Mouse (Mus musculus) forebrain, embryonic 13.5 days (tissue): ENCODE measurements around the gene 9130213A22Rik. TPM values are rescaled to one million over a fixed set of nuclear protein-coding genes. Genes with fewer than 3 reads are reported as not detected.
"Not testable (repeated sequence)": the region's sequence is repeated elsewhere in the genome, so short reads cannot be mapped to it uniquely, and the experiment has no call there.

ENCODE experiments used
- ATAC-seq: fragments of 200-750 bp; cut with Nextera tagmentation; 2 replicates; pipeline ENCODE4 v1.8.0; 2017
- H3K27ac ChIP-seq: fragments of 300-500 bp; sonication (generic); 2 replicates; pipeline ENCODE4 v1.5.1; 2015; ENCODE audit warnings: inconsistent platforms, mild to moderate bottlenecking, moderate library complexity
- H3K27me3 ChIP-seq: fragments of 300-500 bp; sonication (generic); 2 replicates; pipeline ENCODE4 v1.6.1; 2015; ENCODE audit warnings: mild to moderate bottlenecking, inconsistent platforms
- H3K36me3 ChIP-seq: fragments of 300-500 bp; sonication (generic); 2 replicates; pipeline ENCODE4 v1.6.1; 2015; ENCODE audit warnings: mild to moderate bottlenecking, inconsistent platforms; ENCODE audit not compliant: poor library complexity, severe bottlenecking
- H3K4me1 ChIP-seq: fragments of 300-500 bp; sonication (generic); 2 replicates; pipeline ENCODE4 v1.6.1; 2015; ENCODE audit warnings: inconsistent platforms
- H3K4me2 ChIP-seq: fragments of 300-500 bp; sonication (generic); 2 replicates; pipeline ENCODE4 v1.6.1; 2015; ENCODE audit warnings: inconsistent platforms, mild to moderate bottlenecking, moderate library complexity
- H3K4me3 ChIP-seq: fragments of 300-500 bp; sonication (generic); 2 replicates; pipeline ENCODE4 v1.5.1; 2015; ENCODE audit warnings: mild to moderate bottlenecking, inconsistent platforms
- H3K9ac ChIP-seq: fragments of 300-500 bp; sonication (generic); 2 replicates; pipeline ENCODE4 v1.6.1; 2015; ENCODE audit warnings: mild to moderate bottlenecking, inconsistent platforms
- H3K9me3 ChIP-seq: fragments of 300-500 bp; sonication (generic); replicated peaks from 2 replicates; pipeline ENCODE4 v1.6.1; 2016; ENCODE audit warnings: inconsistent platforms
- WGBS: fragments of 180-500 bp; shearing (Covaris S2); methylation state at CpG from one replicate; pipeline ENCODE4 v1.1.7; 2015; 5-methylcytosine and 5-hydroxymethylcytosine counted together
- polyA plus RNA-seq: library from polyadenylated mRNA; unstranded; fragments of >200 nt; fragmentation: Nextera tagmentation; extraction: Ambion mirVana; gene quantifications from 2 replicates; pipeline ENCODE4 v1.2.1, GENCODE M21; 2015

Gene 9130213A22Rik
- polyA plus RNA-seq, 1 experiment from 2014 or later = 0.34 TPM

GRCm38 (mm10) chr11:69095511-69096231, 26.7 kb downstream of the 9130213A22Rik start:
- Histone ChIP-seq H3K4me2 (peak overlapping the region; percentile 93), H3K9ac (peak overlapping the region; percentile 53), H3K36me3 (peaks cover 18% of the 10 kb centered on the region; the same call in 1 of the 2 replicates), H3K9me3 (no peaks in the 10 kb centered on the region), H3K27ac (peak overlapping the region; percentile 54; the same call in 1 of the 2 replicates), H3K27me3 (no peaks in the 10 kb centered on the region), H3K4me1 (peaks cover 64% of the 10 kb centered on the region), H3K4me3 (peak overlapping the region; percentile 43)
- 2% methylated on average over 27 of the region's 27 CpGs for WGBS
- ATAC-seq = no peak

GRCm38 (mm10) chr11:69094697-69095429, 27.5 kb downstream of the 9130213A22Rik start, which contains the start of gene Per1:
Gene Per1, plus strand, starts transcription at chr11:69095217.
- no peaks in the 10 kb centered on the region for H3K9me3 ChIP-seq
- under 1% methylated on average over 37 of the region's 37 CpGs for WGBS
- H3K36me3 ChIP-seq = peaks cover 22% of the 10 kb centered on the region
- H3K4me1 ChIP-seq = peaks cover 64% of the 10 kb centered on the region
- peak within 1 kb of the TSS; percentile 75 for H3K27ac ChIP-seq
- peak within 1 kb of the TSS; percentile 93 for H3K4me2 ChIP-seq
- peak; percentile 95 for ATAC-seq
- peak within 1 kb of the TSS; percentile 43 for H3K4me3 ChIP-seq
- peak within 1 kb of the TSS; percentile 53 for H3K9ac ChIP-seq
- no peaks in the 10 kb centered on the region for H3K27me3 ChIP-seq

GRCm38 (mm10) chr11:69093856-69094255, 28.5 kb downstream of the 9130213A22Rik start:
- H3K27ac ChIP-seq, H3K4me2 ChIP-seq, H3K9me3 ChIP-seq, ATAC-seq, H3K4me3 ChIP-seq, H3K27me3 ChIP-seq, H3K9ac ChIP-seq: not testable (repeated sequence)
- WGBS = 88% methylated on average over 7 of the region's 7 CpGs
- peaks cover 26% of the 10 kb centered on the region for H3K36me3 ChIP-seq
- peaks cover 65% of the 10 kb centered on the region for H3K4me1 ChIP-seq

GRCm38 (mm10) chr11:69092871-69093270, 29.5 kb downstream of the 9130213A22Rik start:
- ATAC-seq = no peak
- Histone ChIP-seq H3K27me3 (no peaks in the 10 kb centered on the region), H3K4me2 (no peak overlapping the region), H3K9me3 (no peaks in the 10 kb centered on the region), H3K36me3 (peaks cover 26% of the 10 kb centered on the region), H3K9ac (no peak overlapping the region), H3K4me1 (peaks cover 58% of the 10 kb centered on the region), H3K27ac (no peak overlapping the region), H3K4me3 (no peak overlapping the region)
- WGBS = 91% methylated on average over 4 of the region's 4 CpGs

- Histone ChIP-seq H3K9ac (no peak overlapping the region), H3K27me3 (no peaks in the 10 kb centered on the region), H3K4me2 (no peak overlapping the region), H3K27ac (no peak overlapping the region), H3K4me1 (peaks cover 54% of the 10 kb centered on the region), H3K36me3 (peaks cover 26% of the 10 kb centered on the region), H3K9me3 (no peaks in the 10 kb centered on the region), H3K4me3 (no peak overlapping the region)
- no peak for ATAC-seq
- WGBS = 2% methylated on average over 3 of the region's 3 CpGs
Observed at GRCm38 (mm10) chr11:69092386-69092751, 30.0 kb downstream of the 9130213A22Rik start.

- no peak overlapping the region for H3K27ac ChIP-seq
- peaks cover 50% of the 10 kb centered on the region for H3K4me1 ChIP-seq
- peaks cover 26% of the 10 kb centered on the region for H3K36me3 ChIP-seq
- H3K9me3 ChIP-seq = no peaks in the 10 kb centered on the region
- H3K4me3 ChIP-seq = no peak overlapping the region
- H3K27me3 ChIP-seq = no peaks in the 10 kb centered on the region
- ATAC-seq = no peak
- H3K4me2 ChIP-seq = no peak overlapping the region
- H3K9ac ChIP-seq = no peak overlapping the region
- WGBS = 66% methylated on average over 7 of the region's 7 CpGs
Observed at GRCm38 (mm10) chr11:69091566-69092385, 30.6 kb downstream of the 9130213A22Rik start.

- Histone ChIP-seq H3K27ac (no peak overlapping the region; the same call in none of the 2 replicates), H3K4me1 (peaks cover 36% of the 10 kb centered on the region), H3K9ac (peak overlapping the region; percentile 99), H3K36me3 (peaks cover 26% of the 10 kb centered on the region), H3K27me3 (no peaks in the 10 kb centered on the region), H3K4me2 (peak overlapping the region; percentile 99), H3K4me3 (no peak overlapping the region), H3K9me3 (no peaks in the 10 kb centered on the region)
- WGBS = 64% methylated on average over 5 of the region's 6 CpGs
- ATAC-seq = no peak
Observed at GRCm38 (mm10) chr11:69090367-69090766, 32.0 kb downstream of the 9130213A22Rik start.

GRCm38 (mm10) chr11:69089616-69090290, 32.6 kb downstream of the 9130213A22Rik start:
- Histone ChIP-seq H3K27ac (no peak overlapping the region; the same call in 1 of the 2 replicates), H3K27me3 (no peaks in the 10 kb centered on the region), H3K4me3 (peak overlapping the region; percentile 99), H3K9me3 (no peaks in the 10 kb centered on the region), H3K4me1 (peaks cover 34% of the 10 kb centered on the region), H3K36me3 (peaks cover 26% of the 10 kb centered on the region), H3K4me2 (peak overlapping the region; percentile 99), H3K9ac (peak overlapping the region; percentile 99)
- 88% methylated on average over 12 of the region's 12 CpGs for WGBS
- ATAC-seq = no peak

GRCm38 (mm10) chr11:69088856-69089615, 33.4 kb downstream of the 9130213A22Rik start:
- peak overlapping the region; percentile 99 for H3K4me2 ChIP-seq
- peak overlapping the region; percentile 99 for H3K9ac ChIP-seq
- ATAC-seq = peak; percentile 36
- H3K4me3 ChIP-seq = peak overlapping the region; percentile 99
- H3K27ac ChIP-seq = peak overlapping the region; percentile 95
- no peaks in the 10 kb centered on the region for H3K9me3 ChIP-seq
- H3K27me3 ChIP-seq = no peaks in the 10 kb centered on the region
- peaks cover 26% of the 10 kb centered on the region for H3K36me3 ChIP-seq
- H3K4me1 ChIP-seq = peaks cover 29% of the 10 kb centered on the region
- WGBS = 12% methylated on average over 25 of the region's 25 CpGs

- peak; percentile 93 for ATAC-seq
- Histone ChIP-seq H3K9me3 (no peaks in the 10 kb centered on the region), H3K4me1 (peaks cover 27% of the 10 kb centered on the region), H3K27me3 (no peaks in the 10 kb centered on the region), H3K4me3 (peak within 1 kb of the TSS; percentile 99), H3K27ac (peak within 1 kb of the TSS; percentile 95), H3K9ac (peak within 1 kb of the TSS; percentile 99), H3K36me3 (peaks cover 26% of the 10 kb centered on the region), H3K4me2 (peak within 1 kb of the TSS; percentile 99)
- 1% methylated on average over 49 of the region's 67 CpGs for WGBS
Observed at GRCm38 (mm10) chr11:69088103-69088855, 34.1 kb downstream of the 9130213A22Rik start, which contains the start of gene Vamp2. Gene Vamp2, plus strand, starts transcription at chr11:69088490.
